Mouse (Mus musculus) heart, embryonic 15.5 days (tissue): Measurements from ENCODE around the gene Defb5. TPM values are rescaled to one million over a fixed set of nuclear protein-coding genes. Genes with fewer than 3 reads are reported as not detected.
"Not testable (repeated sequence)": the region's sequence is repeated elsewhere in the genome, so short reads cannot be mapped to it uniquely, and the experiment has no call there.

Source experiments
- ATAC-seq: fragments of 200-750 bp; cut with Nextera tagmentation; replicated peaks from 2 replicates; pipeline ENCODE4 v1.8.0; 2017; ENCODE audit warnings: low read depth, moderate TSS enrichment; ENCODE audit not compliant: insufficient number of reproducible peaks, insufficient read depth, low FRiP score
- H3K27ac ChIP-seq: fragments of 300-500 bp; sonication (generic); 2 replicates; pipeline ENCODE4 v1.5.1; 2015; ENCODE audit warnings: mild to moderate bottlenecking, inconsistent platforms
- H3K27me3 ChIP-seq: fragments of 300-500 bp; sonication (generic); 2 replicates; pipeline ENCODE4 v1.6.1; 2015; ENCODE audit warnings: inconsistent platforms
- H3K36me3 ChIP-seq: fragments of 300-500 bp; sonication (generic); 2 replicates; pipeline ENCODE4 v1.6.1; 2015; ENCODE audit warnings: mild to moderate bottlenecking, inconsistent platforms
- H3K4me1 ChIP-seq: fragments of 300-500 bp; sonication (generic); replicated peaks from 2 replicates; pipeline ENCODE4 v1.6.1; 2015; ENCODE audit warnings: inconsistent platforms
- H3K4me2 ChIP-seq: fragments of 300-500 bp; sonication (generic); 2 replicates; pipeline ENCODE4 v1.6.1; 2015; ENCODE audit warnings: inconsistent platforms, mild to moderate bottlenecking, moderate library complexity
- H3K4me3 ChIP-seq: fragments of 300-500 bp; sonication (generic); 2 replicates; pipeline ENCODE4 v1.5.1; 2015; ENCODE audit warnings: mild to moderate bottlenecking, inconsistent platforms
- H3K9ac ChIP-seq: fragments of 300-500 bp; sonication (generic); 2 replicates; pipeline ENCODE4 v1.6.1; 2015; ENCODE audit warnings: mild to moderate bottlenecking, inconsistent platforms
- H3K9me3 ChIP-seq: fragments of 300-500 bp; sonication (generic); replicated peaks from 2 replicates; pipeline ENCODE4 v1.6.1; 2016; ENCODE audit warnings: inconsistent platforms
- WGBS: fragments of 180-500 bp; shearing (Covaris S2); methylation state at CpG from one replicate; pipeline ENCODE4 v1.1.7; 2015; ENCODE audit warnings: mixed read lengths; 5-methylcytosine and 5-hydroxymethylcytosine counted together
- polyA plus RNA-seq: library from polyadenylated mRNA; unstranded; fragments of >200 nt; fragmentation: Nextera tagmentation; extraction: Ambion mirVana; gene quantifications from 2 replicates; pipeline ENCODE4 v1.2.1, GENCODE M21; 2015

Gene Defb5
- not detected in 2 replicates for polyA plus RNA-seq

- Histone ChIP-seq H3K9ac (no peak within 1 kb of the TSS), H3K4me3 (no peak within 1 kb of the TSS), H3K4me1 (no peaks in the 10 kb centered on the region), H3K4me2 (no peak within 1 kb of the TSS), H3K27ac (no peak within 1 kb of the TSS), H3K9me3 (no peaks in the 10 kb centered on the region), H3K36me3 (no peaks in the 10 kb centered on the region), H3K27me3 (no peaks in the 10 kb centered on the region)
- no peak for ATAC-seq
- WGBS, result 81% methylated on average over 5 of the region's 5 CpGs
These were observed at the start of gene Defb5 for GRCm38 (mm10) chr8:19247280-19247679. Gene Defb5 (plus strand): TSS chr8:19247580.

GRCm38 (mm10) chr8:19225161-19225560 is 22.2 kb upstream of the Defb5 start, which contains the start of gene Defb6:
Gene Defb6 (plus strand): TSS chr8:19225478.
- Histone ChIP-seq H3K27me3 (no peaks in the 10 kb centered on the region), H3K4me1 (no peaks in the 10 kb centered on the region), H3K4me2 (no peak within 1 kb of the TSS), H3K4me3 (no peak within 1 kb of the TSS), H3K27ac (no peak within 1 kb of the TSS), H3K36me3 (no peaks in the 10 kb centered on the region), H3K9ac (no peak within 1 kb of the TSS), H3K9me3 (no peaks in the 10 kb centered on the region)
- no peak for ATAC-seq
- 55% methylated on average over 1 of the region's 1 CpGs for WGBS

DNA sequence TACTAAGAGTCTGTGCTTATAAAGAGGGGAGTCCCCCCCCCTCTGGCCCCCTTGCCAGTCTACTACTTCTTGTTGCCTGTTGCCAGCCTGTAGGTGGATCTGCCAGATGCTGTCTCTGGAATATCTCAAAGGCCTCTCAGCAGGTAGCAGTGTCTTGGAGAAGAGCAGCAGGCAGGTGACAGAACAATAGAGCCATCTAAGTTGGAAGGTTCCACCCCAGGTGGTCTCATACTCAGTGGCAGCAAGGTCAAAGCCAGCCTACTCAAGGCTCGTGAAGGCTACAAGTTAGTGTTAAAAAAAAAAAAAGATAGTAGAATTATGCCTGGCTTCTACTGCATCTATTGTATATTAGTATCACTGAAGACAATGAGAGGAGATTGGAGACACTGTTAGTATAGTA is 9.3 kb upstream of the Defb5 start:
- Histone ChIP-seq H3K9ac (no peak overlapping the region), H3K27ac (no peak overlapping the region), H3K36me3 (no peaks in the 10 kb centered on the region), H3K27me3 (no peaks in the 10 kb centered on the region), H3K4me1 (no peaks in the 10 kb centered on the region), H3K9me3 (no peaks in the 10 kb centered on the region), H3K4me2 (no peak overlapping the region), H3K4me3 (no peak overlapping the region)
- WGBS, result 40% methylated on average over 1 of the region's 1 CpGs
- ATAC-seq, result no peak

DNA sequence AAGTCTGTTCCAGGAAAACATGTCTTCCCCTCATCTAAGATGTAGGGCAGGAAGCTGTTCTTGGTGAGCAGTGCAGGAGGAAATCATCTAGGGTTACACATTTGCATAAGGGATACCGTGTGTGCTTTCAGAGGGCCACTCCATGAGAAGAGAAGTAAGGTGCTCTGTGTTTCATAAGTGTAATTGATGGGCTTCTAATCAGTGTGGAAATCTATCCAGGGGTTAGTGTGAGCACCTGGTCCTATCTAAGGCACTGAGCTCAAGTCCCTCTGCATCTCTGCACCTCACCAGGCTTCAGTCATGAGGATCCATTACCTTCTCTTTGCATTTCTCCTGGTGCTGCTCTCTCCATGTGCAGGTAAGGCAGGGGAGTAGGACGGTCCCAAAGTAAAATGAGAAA is 7.8 kb upstream of the Defb5 start, which contains the start of gene Defb46:
Defb46 (plus strand) TSS at position 301 of the 400 bp plus-strand sequence.
- WGBS, result 70% methylated on average over 2 of the region's 2 CpGs
- no peaks in the 10 kb centered on the region for H3K4me1 ChIP-seq
- no peak within 1 kb of the TSS for H3K9ac ChIP-seq
- H3K27ac ChIP-seq, result no peak within 1 kb of the TSS
- H3K36me3 ChIP-seq, result no peaks in the 10 kb centered on the region
- H3K9me3 ChIP-seq, result no peaks in the 10 kb centered on the region
- H3K4me3 ChIP-seq, result no peak within 1 kb of the TSS
- H3K4me2 ChIP-seq, result no peak within 1 kb of the TSS
- ATAC-seq, result no peak
- H3K27me3 ChIP-seq, result no peaks in the 10 kb centered on the region

DNA sequence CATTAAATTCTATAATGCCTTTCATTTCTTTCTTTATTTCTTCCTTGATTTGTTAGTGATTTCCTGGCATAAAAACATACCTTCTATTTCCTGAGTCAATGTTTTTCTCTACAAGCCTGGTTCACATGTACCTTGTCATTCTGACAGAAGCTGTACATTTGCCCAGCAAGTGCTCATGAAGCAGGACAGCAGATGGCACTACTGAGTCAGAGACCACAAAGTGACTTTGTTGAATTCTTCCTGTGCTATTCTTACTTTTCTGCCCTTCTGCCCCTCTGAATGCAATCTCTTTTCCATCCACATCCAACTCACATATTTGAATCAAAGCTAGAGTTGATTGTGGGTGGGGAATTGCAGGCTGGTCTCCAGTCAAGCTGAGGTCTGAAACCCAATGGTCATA is 10.8 kb downstream of the Defb5 start:
- Histone ChIP-seq H3K4me1 (no peaks in the 10 kb centered on the region), H3K27me3 (no peaks in the 10 kb centered on the region), H3K9ac (no peak overlapping the region), H3K36me3 (no peaks in the 10 kb centered on the region), H3K4me3 (no peak overlapping the region), H3K4me2 (no peak overlapping the region), H3K27ac (no peak overlapping the region), H3K9me3 (no peaks in the 10 kb centered on the region)
- ATAC-seq, result no peak

- Histone ChIP-seq H3K4me3 (no peak overlapping the region), H3K9ac (no peak overlapping the region), H3K9me3 (no peaks in the 10 kb centered on the region), H3K36me3 (no peaks in the 10 kb centered on the region), H3K27me3 (no peaks in the 10 kb centered on the region), H3K4me2 (no peak overlapping the region), H3K27ac (no peak overlapping the region), H3K4me1 (no peaks in the 10 kb centered on the region)
- ATAC-seq, result no peak; the same call in 1 of the 2 replicates
- 57% methylated on average over 3 of the region's 3 CpGs for WGBS
These were observed 12.3 kb downstream of the Defb5 start for GRCm38 (mm10) chr8:19259667-19260066.

GRCm38 (mm10) chr8:19293060-19293459 is 45.7 kb downstream of the Defb5 start, which contains the start of gene Defb3:
Gene Defb3 (plus strand): TSS chr8:19293360.
- H3K4me2 ChIP-seq, H3K27ac ChIP-seq, H3K4me3 ChIP-seq, H3K27me3 ChIP-seq, H3K36me3 ChIP-seq, ATAC-seq, H3K9me3 ChIP-seq, H3K4me1 ChIP-seq, H3K9ac ChIP-seq: not testable (repeated sequence)
- WGBS, result 18% methylated on average over 2 of the region's 2 CpGs

DNA sequence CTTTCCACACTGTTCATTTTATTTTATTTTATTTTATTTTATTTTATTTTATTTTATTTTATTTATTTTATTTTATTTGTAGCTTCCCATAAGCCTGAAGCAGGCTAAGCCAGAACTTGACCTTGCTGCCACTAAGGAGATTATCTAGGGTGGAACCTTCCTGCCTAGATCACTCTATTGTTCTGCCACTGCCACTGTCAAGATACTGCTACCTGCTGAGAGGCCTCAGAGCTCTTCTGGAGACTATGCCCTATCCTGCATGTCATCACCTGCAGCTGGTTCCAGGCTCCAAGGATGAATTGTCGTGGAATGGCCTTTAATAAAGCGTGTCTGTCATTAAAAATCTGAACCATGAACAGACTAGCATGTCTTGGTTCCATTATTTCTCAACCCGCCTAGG is 51.0 kb downstream of the Defb5 start:
- not testable (repeated sequence) for H3K4me3 ChIP-seq, H3K4me1 ChIP-seq, H3K9ac ChIP-seq, H3K36me3 ChIP-seq, H3K9me3 ChIP-seq, H3K4me2 ChIP-seq, H3K27ac ChIP-seq, H3K27me3 ChIP-seq, ATAC-seq
- 50% methylated on average over 3 of the region's 3 CpGs for WGBS

Other genes with a start within 250 kb of the Defb5 start
- gene Defb38, start 221.0 kb upstream of the Defb5 start, polyA plus RNA-seq, result not detected in 2 replicates
- not detected in 2 replicates for gene Defb39, start 182.8 kb upstream of the Defb5 start, polyA plus RNA-seq
- gene Defb12, start 132.7 kb upstream of the Defb5 start, polyA plus RNA-seq, result not detected in 2 replicates
- gene Defb34, start 123.8 kb upstream of the Defb5 start, polyA plus RNA-seq, result not detected in 2 replicates
- not detected in 2 replicates for gene Gm45826, start 106.8 kb upstream of the Defb5 start, polyA plus RNA-seq
- gene Defb14, start 53.2 kb upstream of the Defb5 start, polyA plus RNA-seq, result not detected in 2 replicates
- gene Defb4, start 48.9 kb upstream of the Defb5 start, polyA plus RNA-seq, result not detected in 2 replicates
- gene Defb6, start 22.1 kb upstream of the Defb5 start, polyA plus RNA-seq, result not detected in 2 replicates
- gene Defb46, start 7.7 kb upstream of the Defb5 start, polyA plus RNA-seq, result not detected in 2 replicates
- gene Defb3, start 45.8 kb downstream of the Defb5 start, polyA plus RNA-seq, result not detected in 2 replicates
- not detected in 2 replicates for gene Defb8, start 200.0 kb downstream of the Defb5 start, polyA plus RNA-seq
- gene Defb7, start 247.5 kb downstream of the Defb5 start, polyA plus RNA-seq, result not detected in 2 replicates